Mouse (Mus musculus) forelimb bud, embryonic 11.5 days (tissue): ENCODE data around the gene Fcrla.

Experiments used
- DNase-seq: peaks from one replicate; pipeline ENCODE4 v3.0.0-alpha.2; 2012; ENCODE audit warnings: low read depth, low spot score

Fcrla gene

DNA sequence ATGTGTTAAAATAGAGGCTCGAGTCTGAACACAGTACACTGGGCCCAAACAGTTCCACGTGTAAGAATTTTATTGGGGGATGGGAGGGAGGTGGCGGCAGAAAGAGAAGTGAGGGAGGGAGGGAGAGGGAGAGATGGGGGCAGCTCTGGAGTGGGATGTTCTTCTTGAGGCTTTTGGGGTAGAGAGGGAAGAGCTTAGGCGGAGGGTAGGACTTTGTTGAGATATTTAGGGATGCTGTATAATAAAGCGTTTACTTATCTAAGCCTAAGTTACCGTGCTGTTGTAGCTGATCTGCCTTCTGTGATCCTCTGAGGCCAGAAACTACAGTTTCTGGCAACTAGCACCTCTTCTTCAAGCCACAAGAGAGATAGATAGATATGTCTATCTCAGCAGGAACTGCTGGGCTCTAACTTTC is 41.3 kb downstream of the Fcrla start:
- no peak for DNase-seq

DNA sequence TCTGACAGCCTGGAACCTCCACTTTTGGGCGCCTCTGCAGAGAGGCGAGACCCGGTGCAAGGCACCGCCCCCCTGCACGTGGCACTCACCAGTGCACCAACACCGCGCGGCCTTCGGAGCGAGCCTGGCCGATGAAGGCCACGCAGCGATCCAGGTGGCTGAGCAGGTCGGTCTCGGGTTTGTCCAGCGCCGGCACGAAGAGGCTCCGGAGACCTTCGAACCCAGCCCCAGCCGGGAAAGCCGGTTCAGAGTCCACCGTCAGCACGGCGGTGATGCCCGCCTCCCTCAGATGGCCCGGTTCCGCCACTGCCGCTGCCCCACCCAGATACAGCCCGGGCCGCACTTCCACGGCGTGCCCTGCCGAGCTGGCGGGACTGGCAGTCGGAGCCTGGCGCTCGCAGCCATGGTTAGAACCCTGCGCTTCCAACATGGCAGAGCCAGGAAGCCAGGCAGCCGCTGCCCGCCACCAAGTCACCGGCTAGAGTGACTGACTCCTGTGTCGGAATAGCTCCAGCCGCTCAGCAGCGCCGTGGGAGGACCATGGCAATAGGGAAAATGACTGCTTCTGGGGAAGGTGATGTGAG is 42.3 kb downstream of the Fcrla start, which contains the start of the genes Gm26620 and Dusp12:
Gene Gm26620, plus strand, starts transcription at position 88 of the 584 bp plus-strand sequence.
Gene Dusp12, minus strand, starts transcription at position 563 of the 584 bp plus-strand sequence.
- DNase-seq: peak; percentile 84

DNA sequence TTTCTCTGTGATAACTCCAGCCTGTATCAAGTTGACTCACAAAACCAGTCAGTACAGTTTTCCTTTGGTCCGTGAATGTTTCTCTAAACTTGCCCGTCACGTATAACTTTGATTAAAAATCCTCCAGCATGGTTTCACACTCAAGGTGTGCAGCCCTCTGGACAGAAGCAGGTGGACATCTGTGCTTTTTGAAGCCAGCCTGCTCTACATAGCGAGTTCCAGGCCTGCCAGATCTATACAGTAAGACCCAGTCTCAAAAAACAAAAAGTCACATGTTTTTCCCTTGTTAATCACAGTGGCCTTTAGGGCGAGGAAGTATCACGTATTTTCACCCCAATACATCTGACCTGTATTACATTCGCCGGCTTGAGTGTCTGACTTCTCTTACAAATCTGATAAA is 43.0 kb downstream of the Fcrla start:
- DNase-seq: no peak

DNA sequence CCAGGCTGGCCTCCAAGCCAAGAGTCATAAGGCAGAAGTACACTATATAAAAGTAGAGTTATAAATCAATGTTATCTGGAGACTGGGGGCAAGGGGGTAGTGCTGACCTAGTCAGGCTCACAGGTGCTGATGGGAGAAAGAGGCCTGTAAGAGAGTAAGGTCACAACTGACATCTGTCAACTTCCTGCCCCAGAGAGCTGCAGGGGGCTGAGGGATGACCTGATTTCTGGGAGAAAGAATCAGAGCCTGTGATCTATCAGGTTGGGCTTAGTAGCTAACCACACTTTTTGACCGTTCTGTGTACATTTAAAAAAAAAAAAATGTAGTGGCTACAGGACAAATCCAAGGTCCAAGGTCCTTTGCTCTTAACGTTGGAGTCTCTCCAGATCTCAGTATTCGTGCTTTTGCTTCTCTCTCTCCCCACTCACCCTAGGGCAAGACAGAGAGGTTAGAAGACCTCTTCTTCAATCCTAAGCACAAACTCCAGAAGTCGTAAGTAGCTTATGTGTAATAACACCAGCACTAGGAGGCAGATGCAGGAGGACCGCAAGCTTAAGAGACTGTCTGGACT is 44.4 kb downstream of the Fcrla start:
- no peak for DNase-seq

DNA sequence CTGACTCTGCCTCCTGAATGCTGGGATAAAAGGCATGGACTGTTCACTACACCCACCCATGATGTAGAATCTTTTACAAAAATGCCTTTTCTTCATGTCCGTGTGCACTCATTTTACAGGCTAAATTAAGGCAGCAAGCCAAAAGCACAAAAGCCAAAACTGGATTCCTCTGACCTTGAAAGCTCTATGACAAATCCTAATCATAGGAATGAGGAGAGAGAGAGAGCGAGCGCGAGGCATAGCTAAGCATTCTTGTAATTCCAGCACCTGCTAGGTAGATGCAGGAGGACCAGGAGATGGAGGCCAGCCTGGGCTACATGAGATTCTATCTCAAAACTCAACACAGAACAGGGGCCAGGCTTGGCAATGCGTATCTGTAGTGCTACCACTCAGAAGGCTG is 50.5 kb downstream of the Fcrla start:
- no peak for DNase-seq

DNA sequence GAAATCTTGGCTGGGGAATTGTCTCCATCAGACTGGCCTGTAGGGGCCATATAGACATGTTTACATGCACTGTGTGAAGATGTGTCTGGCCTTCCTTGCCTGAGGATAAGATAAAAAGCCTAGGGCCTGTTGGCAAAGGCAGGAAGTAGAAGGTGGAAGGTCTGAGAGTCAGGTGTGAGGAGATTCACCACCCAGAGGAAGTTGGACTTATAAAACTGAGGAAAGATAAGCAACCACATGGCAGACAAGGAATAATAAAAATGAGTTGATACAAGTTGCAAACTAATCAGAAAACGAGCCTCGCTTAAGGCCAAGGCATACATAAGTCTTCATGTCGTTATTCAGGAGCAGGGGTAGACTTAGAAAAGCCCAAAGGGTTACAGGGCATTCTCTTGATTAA is 51.7 kb downstream of the Fcrla start:
- no peak for DNase-seq

DNA sequence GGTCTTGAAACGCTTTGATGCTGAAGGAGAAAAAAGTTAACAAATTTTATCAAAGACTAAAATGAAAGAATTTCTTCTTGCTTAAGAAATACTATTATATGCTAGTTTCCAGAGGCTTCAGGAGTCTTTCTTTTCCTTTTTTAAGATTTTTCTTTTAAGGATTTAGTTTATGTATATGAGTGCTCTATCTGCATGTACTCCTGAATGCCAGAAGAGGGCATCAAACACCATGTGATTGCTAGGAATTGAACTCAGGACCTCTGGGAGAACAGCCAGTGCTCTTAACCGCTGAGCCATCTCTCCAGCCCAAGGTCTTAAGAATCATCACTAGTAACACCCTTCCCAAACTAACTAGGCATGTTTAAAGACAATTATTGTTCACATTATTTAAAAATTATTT is 55.4 kb downstream of the Fcrla start:
- DNase-seq: no peak

DNA sequence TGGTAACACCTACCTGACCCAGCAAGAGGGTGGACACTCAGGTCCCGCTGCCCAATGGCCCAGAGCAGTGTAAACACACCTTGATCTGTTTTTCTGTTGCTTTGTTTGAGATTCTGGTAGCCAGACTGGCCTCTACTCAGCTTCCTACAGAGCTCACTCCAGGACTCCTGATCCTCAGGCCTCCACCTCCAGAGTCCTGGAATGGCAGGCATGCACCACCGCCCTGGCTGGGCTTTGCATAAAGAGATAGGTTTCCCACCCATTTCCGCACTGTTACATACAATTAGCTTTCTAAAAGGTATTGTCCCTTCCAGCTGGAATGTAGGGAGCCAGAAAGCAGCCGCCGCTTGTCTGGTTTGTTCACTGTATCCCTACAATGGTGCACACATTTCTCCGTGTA is 56.0 kb downstream of the Fcrla start:
- DNase-seq: no peak

DNA sequence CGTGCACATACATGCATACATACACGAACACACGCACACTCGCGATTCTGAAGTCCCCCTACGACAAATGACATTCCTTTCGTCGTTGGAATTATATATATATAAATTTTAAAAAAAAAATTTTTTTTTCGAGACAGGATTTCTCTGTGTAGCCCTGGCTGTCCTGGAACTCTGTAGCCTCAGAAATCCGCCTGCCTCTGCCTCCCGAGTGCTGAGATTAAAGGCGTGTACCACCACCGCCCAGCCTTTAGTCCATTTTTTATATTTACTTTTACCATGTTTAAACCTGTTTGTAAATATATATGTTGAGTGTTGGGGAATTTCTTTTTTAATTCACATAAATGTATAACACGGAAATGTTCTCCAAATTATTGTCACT is 58.5 kb downstream of the Fcrla start:
- no peak for DNase-seq

DNA sequence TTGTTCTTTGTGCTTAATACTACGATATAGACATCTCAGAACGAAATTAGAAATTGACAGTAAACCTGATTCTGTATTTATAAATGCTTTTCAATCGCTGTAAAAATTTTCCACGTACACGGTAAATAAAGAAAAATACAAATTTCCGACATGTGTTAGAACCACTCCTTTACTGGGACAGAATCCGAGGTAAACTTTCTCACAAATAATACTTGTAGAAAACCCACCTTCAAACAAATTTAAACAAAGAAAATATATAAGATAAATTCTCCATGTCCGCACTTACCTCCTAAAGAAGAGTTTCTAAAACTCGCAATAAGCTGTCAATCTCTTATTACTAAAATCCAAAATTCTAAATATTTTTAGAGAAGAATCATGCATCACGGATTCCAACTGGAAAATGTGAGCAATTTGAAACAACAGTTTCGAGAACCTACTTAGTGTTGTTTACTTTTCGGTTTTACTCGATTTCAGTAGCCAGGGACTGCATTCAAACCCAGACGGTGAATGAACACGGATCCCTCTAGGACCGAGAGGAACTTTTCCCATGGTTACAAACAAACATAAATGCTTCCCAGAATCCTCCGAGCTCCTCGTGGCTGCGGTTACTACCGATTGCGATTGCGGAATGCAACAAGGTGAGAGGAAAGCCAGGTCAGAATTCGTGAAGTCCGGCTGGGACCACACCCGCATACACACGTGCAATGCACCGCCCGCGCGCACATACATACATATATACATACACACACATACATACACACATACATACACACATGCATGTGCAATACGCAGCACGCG is 59.1 kb downstream of the Fcrla start:
- DNase-seq: peak; percentile 90

DNA sequence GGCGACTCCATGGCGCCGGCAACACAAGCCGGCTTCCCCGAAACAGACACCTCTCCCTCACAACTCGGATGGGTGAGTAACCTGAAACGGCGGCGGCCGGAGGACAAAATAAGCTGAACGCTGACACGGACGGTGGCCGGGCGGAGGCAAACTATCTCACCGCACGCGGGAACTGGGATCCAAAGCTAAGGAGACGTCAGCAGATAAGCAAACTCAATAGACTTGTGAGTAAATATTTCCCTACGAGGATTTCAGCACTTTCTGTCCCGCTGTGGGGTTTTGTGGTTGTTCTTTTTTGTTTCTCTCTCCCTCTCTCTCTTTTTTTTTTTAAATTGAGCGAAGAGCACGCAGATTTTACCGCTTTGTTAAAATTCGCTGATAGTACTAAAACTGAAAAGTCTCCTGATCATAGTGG is 59.7 kb downstream of the Fcrla start, which contains the start of gene Atf6:
Gene Atf6, minus strand, starts transcription at position 81 of the 415 bp plus-strand sequence.
- DNase-seq: peak; percentile 88
